Mouse (Mus musculus): Measurements from ENCODE around the gene Agk.

The Agk gene

GRCm38 (mm10) chr6:40427441-40427840 lies 102.5 kb downstream of the Agk start:
- no peaks in the 10 kb centered on the region for H3K27me3 ChIP-seq (ENCODE audit: control insufficient read depth, insufficient read depth, low read length, poor library complexity, severe bottlenecking)
- no peak for DNase-seq (ENCODE audit: low read depth, low spot score)
- peaks cover 2% of the 10 kb centered on the region; the same call in 1 of the 2 replicates for H3K36me3 ChIP-seq (ENCODE audit: control insufficient read depth, insufficient read depth, low read length, poor library complexity, severe bottlenecking)

- no peak for DNase-seq (ENCODE audit: low read depth, low spot score)
- no peaks in the 10 kb centered on the region for H3K27me3 ChIP-seq (ENCODE audit: control insufficient read depth, insufficient read depth, low read length, poor library complexity, severe bottlenecking)
- H3K36me3 ChIP-seq (ENCODE audit: control insufficient read depth, insufficient read depth, low read length, poor library complexity, severe bottlenecking), result no peaks in the 10 kb centered on the region
Observed at GRCm38 (mm10) chr6:40428696-40429095, 103.7 kb downstream of the Agk start.

- DNase-seq (ENCODE audit: low read depth, low spot score), result no peak
- Histone ChIP-seq H3K27me3 (ENCODE audit: control insufficient read depth, insufficient read depth, low read length, poor library complexity, severe bottlenecking) (no peaks in the 10 kb centered on the region), H3K36me3 (ENCODE audit: control insufficient read depth, insufficient read depth, low read length, poor library complexity, severe bottlenecking) (no peaks in the 10 kb centered on the region)
Observed at GRCm38 (mm10) chr6:40429521-40429931, 104.6 kb downstream of the Agk start.

- Histone ChIP-seq H3K36me3 (ENCODE audit: control insufficient read depth, insufficient read depth, low read length, poor library complexity, severe bottlenecking) (no peaks in the 10 kb centered on the region), H3K27me3 (ENCODE audit: control insufficient read depth, insufficient read depth, low read length, poor library complexity, severe bottlenecking) (no peaks in the 10 kb centered on the region)
- DNase-seq (ENCODE audit: low read depth, low spot score), result peak; percentile 84
Observed at GRCm38 (mm10) chr6:40430251-40430650, 105.3 kb downstream of the Agk start.

DNA sequence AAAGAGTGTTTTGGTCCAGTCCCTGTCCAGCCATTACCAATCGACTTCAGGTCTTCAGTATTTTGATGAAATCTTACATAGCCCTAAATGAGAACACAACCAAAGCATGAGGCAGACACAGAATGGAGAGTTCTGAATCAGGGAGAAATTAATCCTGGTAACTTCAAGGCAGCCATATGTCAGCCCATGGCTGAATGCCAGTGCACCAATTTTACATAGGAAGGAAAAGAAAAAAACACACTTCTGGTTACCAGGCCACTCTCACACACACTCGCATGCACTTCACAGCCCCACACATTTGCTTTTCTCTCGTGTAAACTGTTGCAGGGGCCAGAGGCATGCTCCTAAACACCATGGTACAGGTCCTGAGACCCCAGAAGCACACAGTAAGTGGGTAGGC lies 105.9 kb downstream of the Agk start:
- DNase-seq (ENCODE audit: low read depth, low spot score), result no peak

GRCm38 (mm10) chr6:40431356-40431755 lies 106.4 kb downstream of the Agk start:
- Histone ChIP-seq H3K36me3 (ENCODE audit: control insufficient read depth, insufficient read depth, low read length, poor library complexity, severe bottlenecking) (no peaks in the 10 kb centered on the region), H3K27me3 (ENCODE audit: control insufficient read depth, insufficient read depth, low read length, poor library complexity, severe bottlenecking) (no peaks in the 10 kb centered on the region)
- no peak for DNase-seq (ENCODE audit: low read depth, low spot score)

More for the DNA sequence above, 105.9 kb downstream of the Agk start:
- H3K27me3 ChIP-seq (ENCODE audit: control insufficient read depth, insufficient read depth, low read length, poor library complexity, severe bottlenecking), result no peaks in the 10 kb centered on the region
- H3K36me3 ChIP-seq (ENCODE audit: control insufficient read depth, insufficient read depth, low read length, poor library complexity, severe bottlenecking), result no peaks in the 10 kb centered on the region

DNA sequence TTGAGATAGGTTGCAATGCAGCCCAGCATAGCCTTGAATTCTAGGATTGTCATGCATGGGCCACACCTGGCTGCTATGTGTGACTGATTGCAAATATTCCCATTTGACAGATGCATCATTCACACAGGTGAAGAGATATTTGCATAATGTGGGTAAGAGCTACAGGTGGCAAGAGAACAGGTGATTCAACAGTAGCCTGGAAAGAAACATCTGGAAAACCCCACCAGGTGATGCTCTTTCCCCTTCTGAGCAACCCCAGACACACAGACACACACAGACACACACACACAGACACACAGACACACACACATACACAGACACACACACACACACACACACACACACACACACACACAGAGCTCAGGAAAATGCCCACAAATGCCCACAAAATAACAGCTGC lies 106.8 kb downstream of the Agk start:
- Histone ChIP-seq H3K27me3 (ENCODE audit: control insufficient read depth, insufficient read depth, low read length, poor library complexity, severe bottlenecking) (no peaks in the 10 kb centered on the region), H3K36me3 (ENCODE audit: control insufficient read depth, insufficient read depth, low read length, poor library complexity, severe bottlenecking) (no peaks in the 10 kb centered on the region)
- peak; percentile 36 for DNase-seq (ENCODE audit: low read depth, low spot score)

- H3K36me3 ChIP-seq (ENCODE audit: control insufficient read depth, insufficient read depth, low read length, poor library complexity, severe bottlenecking), result no peaks in the 10 kb centered on the region
- peak; percentile 84 for DNase-seq (ENCODE audit: low read depth, low spot score)
Observed at GRCm38 (mm10) chr6:40432346-40433275, 107.6 kb downstream of the Agk start.

GRCm38 (mm10) chr6:40434697-40435096 lies 109.7 kb downstream of the Agk start:
- no peak for DNase-seq (ENCODE audit: low read depth, low spot score)
- no peaks in the 10 kb centered on the region for H3K27me3 ChIP-seq (ENCODE audit: control insufficient read depth, insufficient read depth, low read length, poor library complexity, severe bottlenecking)

More at GRCm38 (mm10) chr6:40432346-40433275, 107.6 kb downstream of the Agk start:
- no peaks in the 10 kb centered on the region for H3K27me3 ChIP-seq (ENCODE audit: control insufficient read depth, insufficient read depth, low read length, poor library complexity, severe bottlenecking)

GRCm38 (mm10) chr6:40435151-40436046 lies 110.4 kb downstream of the Agk start:
- Histone ChIP-seq H3K36me3 (ENCODE audit: control insufficient read depth, insufficient read depth, low read length, poor library complexity, severe bottlenecking) (no peaks in the 10 kb centered on the region), H3K27me3 (ENCODE audit: control insufficient read depth, insufficient read depth, low read length, poor library complexity, severe bottlenecking) (no peaks in the 10 kb centered on the region)
- peak; percentile 42 for DNase-seq (ENCODE audit: low read depth, low spot score)

More at GRCm38 (mm10) chr6:40434697-40435096, 109.7 kb downstream of the Agk start:
- H3K36me3 ChIP-seq (ENCODE audit: control insufficient read depth, insufficient read depth, low read length, poor library complexity, severe bottlenecking), result no peaks in the 10 kb centered on the region

DNA sequence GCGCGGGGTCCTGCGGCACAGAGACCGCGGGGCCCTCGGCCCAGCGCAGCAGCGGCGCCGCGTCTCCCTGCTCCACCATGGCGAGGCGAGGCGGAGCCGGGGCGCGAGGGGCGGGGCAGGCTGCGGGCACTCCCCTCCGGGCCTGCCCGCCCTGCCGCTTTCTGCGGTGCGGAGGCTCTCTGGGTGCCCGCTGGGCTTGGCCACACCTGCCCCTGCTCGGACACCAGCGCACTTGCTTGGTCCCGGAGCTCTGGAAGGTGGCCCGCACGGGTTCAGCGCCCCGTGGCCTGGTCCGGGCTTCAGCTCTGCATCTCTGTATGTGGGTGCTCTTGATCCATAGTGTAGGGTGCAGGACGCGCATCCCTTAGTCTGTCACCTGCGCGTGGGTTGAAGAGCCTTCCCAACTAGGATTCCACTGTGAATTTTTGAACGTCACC lies 111.1 kb downstream of the Agk start, which contains the start of gene E330009J07Rik:
TSS of gene E330009J07Rik (minus strand) at position 89 of the 437 bp plus-strand sequence.
- DNase-seq (ENCODE audit: low read depth, low spot score), result peak; percentile 74
- no peaks in the 10 kb centered on the region for H3K27me3 ChIP-seq (ENCODE audit: control insufficient read depth, insufficient read depth, low read length, poor library complexity, severe bottlenecking)
- H3K36me3 ChIP-seq (ENCODE audit: control insufficient read depth, insufficient read depth, low read length, poor library complexity, severe bottlenecking), result no peaks in the 10 kb centered on the region

- no peak for DNase-seq (ENCODE audit: low read depth, low spot score)
- H3K27me3 ChIP-seq (ENCODE audit: control insufficient read depth, insufficient read depth, low read length, poor library complexity, severe bottlenecking), result no peaks in the 10 kb centered on the region
- H3K36me3 ChIP-seq (ENCODE audit: control insufficient read depth, insufficient read depth, low read length, poor library complexity, severe bottlenecking), result no peaks in the 10 kb centered on the region
Observed at GRCm38 (mm10) chr6:40438936-40439335, 114.0 kb downstream of the Agk start, which contains the start of gene Wee2. Gene Wee2, plus strand, starts transcription at chr6:40439088.

GRCm38 (mm10) chr6:40439731-40440130 lies 114.8 kb downstream of the Agk start:
- H3K27me3 ChIP-seq (ENCODE audit: control insufficient read depth, insufficient read depth, low read length, poor library complexity, severe bottlenecking), result no peaks in the 10 kb centered on the region
- H3K36me3 ChIP-seq (ENCODE audit: control insufficient read depth, insufficient read depth, low read length, poor library complexity, severe bottlenecking), result no peaks in the 10 kb centered on the region
- peak; percentile 32 for DNase-seq (ENCODE audit: low read depth, low spot score)

DNA sequence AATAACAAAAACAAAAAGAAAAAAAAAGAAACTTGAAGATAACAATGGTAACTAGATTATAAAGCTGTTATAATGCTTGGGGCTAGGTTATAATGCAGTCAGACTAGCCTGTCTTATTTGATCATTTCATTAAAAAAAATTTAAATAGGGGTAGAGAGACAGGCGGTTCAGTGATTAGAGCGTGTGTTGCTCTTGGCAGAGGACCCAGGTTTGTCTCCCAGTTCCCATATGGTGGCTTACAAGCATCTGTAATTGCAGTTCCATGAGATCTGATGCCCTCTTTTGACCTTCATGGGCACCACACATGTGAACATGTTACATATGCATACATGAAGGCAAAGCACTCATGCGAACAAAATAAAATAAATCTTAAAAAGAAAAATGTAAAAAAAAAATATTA lies 116.3 kb downstream of the Agk start:
- no peak for DNase-seq (ENCODE audit: low read depth, low spot score)
- H3K27me3 ChIP-seq (ENCODE audit: control insufficient read depth, insufficient read depth, low read length, poor library complexity, severe bottlenecking), result no peaks in the 10 kb centered on the region

More for the DNA sequence above, 116.3 kb downstream of the Agk start:
- H3K36me3 ChIP-seq (ENCODE audit: control insufficient read depth, insufficient read depth, low read length, poor library complexity, severe bottlenecking), result no peaks in the 10 kb centered on the region
